ENCODE assay signal across 26 mouse cellular contexts in genomic region chrX:141249636-141250035, GRCm38 (mm10).
DNase-seq lines count a peak whose midpoint lies in the region; ATAC-seq and TF ChIP-seq lines count a peak whose summit lies in the region.
"Had no signal": no experiment of that assay in that cellular context is flagged by ENCODE, and none has a peak within 500 bp of the region (broad histone marks: within the 10 kb centered on the region; RNA-seq: fewer than 3 reads in every experiment).

No protein-coding gene starts in this region.

- H3K4me3 ChIP-seq in CH12.LX (replicated peaks in 1 of 3; ENCODE audit: low read depth in 2 of 3, low read length in 2 of 3, poor library complexity in 1 of 3), result no peak overlapping the region
- no peak overlapping the region for H3K4me3 ChIP-seq in left cerebral cortex, adult 2 months
- H3K4me3 ChIP-seq: embryonic facial prominence, embryonic 12.5 days; embryonic facial prominence, embryonic 15.5 days; gastrocnemius, adult 2 months; heart, embryonic 12.5 days; heart, embryonic 15.5 days; hindbrain, embryonic 15.5 days had no signal

- no peak overlapping the region for H3K27ac ChIP-seq in CH12.LX (ENCODE audit: insufficient read depth, low read depth)
- no peak overlapping the region for H3K27ac ChIP-seq in left cerebral cortex, adult 2 months
- H3K27ac ChIP-seq: embryonic facial prominence, embryonic 12.5 days; embryonic facial prominence, embryonic 15.5 days; gastrocnemius, adult 2 months; heart, embryonic 15.5 days; hindbrain, embryonic 15.5 days had no signal

- no peaks in the 10 kb centered on the region for H3K36me3 ChIP-seq in CH12.LX (replicated peaks in 1 of 2; ENCODE audit: control insufficient read depth in 1 of 2, insufficient read depth in 1 of 2, low read length in 1 of 2)
- H3K36me3 ChIP-seq: embryonic facial prominence, embryonic 12.5 days; embryonic facial prominence, embryonic 15.5 days; heart, embryonic 12.5 days; heart, embryonic 15.5 days; hindbrain, embryonic 15.5 days had no signal

- TF ChIP-seq EP300 in CH12.LX (IDR thresholded peaks at IDR 0.05; ENCODE audit: low read length), result peak; percentile 89

- intact Hi-C loops in left cerebral cortex, adult 2 months (cut with DNase I), result no loop called here

- no peak for TF ChIP-seq CTCF in CH12.LX (conservative IDR thresholded peaks at IDR 0.05 in 1 of 2, IDR thresholded peaks at IDR 0.05 in 1 of 2; ENCODE audit: low read depth in 2 of 2, low read length in 2 of 2)
- no peak for TF ChIP-seq CTCF in left cerebral cortex, adult 2 months (IDR thresholded peaks at IDR 0.05)

- no peak for TF ChIP-seq RAD21 in CH12.LX (IDR thresholded peaks at IDR 0.05; ENCODE audit: low read depth, low read length)

- in situ Hi-C loops in CH12.LX (cut with MboI; ENCODE audit: low pct_ligation_motif_present, low pct_unique_long_range_greater_than_20kb, low sequenced_read_pairs), result no loop called here

- DNase-seq in kidney, adult 9 months, result peak; percentile 0
- no peak for DNase-seq in kidney, adult 11 months
- peak; percentile 48 for DNase-seq in CH12.LX (ENCODE audit: extremely low read depth)
- no peak for DNase-seq in spleen, postnatal 4 days (ENCODE audit: low spot score in 2 of 2)
- no peak for DNase-seq in left cerebral cortex, adult 2 months (ENCODE audit: extremely low spot score in 1 of 2, low spot score in 2 of 2)
- no peak for DNase-seq in left cerebral cortex, adult 8-10 months (ENCODE audit: low spot score in 2 of 2)
- DNase-seq: adrenal gland, adult 8-10 months; adrenal gland, postnatal 25 days; cerebellum, adult 18-20 months; cerebellum, adult 9-10 months; cerebellum, postnatal 14 days; forebrain, postnatal 0 days; gastrocnemius, adult 2 months; gastrocnemius, postnatal 14 days; heart, adult 18-20 months; heart, postnatal 10 days; heart, postnatal 36 days had no signal

- H3K27me3 ChIP-seq in CH12.LX (replicated peaks), result no peaks in the 10 kb centered on the region
- H3K27me3 ChIP-seq: embryonic facial prominence, embryonic 15.5 days; heart, embryonic 12.5 days; heart, embryonic 15.5 days; hindbrain, embryonic 15.5 days had no signal

- H3K4me1 ChIP-seq in CH12.LX (ENCODE audit: control insufficient read depth in 1 of 2, insufficient read depth in 2 of 2), result peaks cover 0 to 19% of the 10 kb centered on the region in 2 experiments; a peak in 2 of 4 replicates
- H3K4me1 ChIP-seq: embryonic facial prominence, embryonic 12.5 days; embryonic facial prominence, embryonic 15.5 days; heart, embryonic 12.5 days; heart, embryonic 15.5 days; hindbrain, embryonic 15.5 days had no signal

- dilution Hi-C loops in CH12.LX (cut with MboI; ENCODE audit: extremely low pct_ligation_motif_present, extremely low pct_unique_long_range_greater_than_20kb, low sequenced_read_pairs), result no loop called here

- no peaks in the 10 kb centered on the region for H3K9me3 ChIP-seq in CH12.LX (replicated peaks; ENCODE audit: low read length)
- H3K9me3 ChIP-seq: embryonic facial prominence, embryonic 12.5 days; embryonic facial prominence, embryonic 15.5 days; heart, embryonic 12.5 days; heart, embryonic 15.5 days; hindbrain, embryonic 15.5 days had no signal

- no peak for TF ChIP-seq POLR2A in CH12.LX (IDR thresholded peaks at IDR 0.05; ENCODE audit: low read depth, low read length)

- no peak overlapping the region for H3K9ac ChIP-seq in CH12.LX (ENCODE audit: insufficient read depth, low read depth)
- H3K9ac ChIP-seq: embryonic facial prominence, embryonic 12.5 days; embryonic facial prominence, embryonic 15.5 days; forebrain, postnatal 0 days; heart, embryonic 12.5 days; heart, embryonic 15.5 days; hindbrain, embryonic 15.5 days had no signal

- no peak overlapping the region for H3K4me2 ChIP-seq in CH12.LX (ENCODE audit: insufficient read depth, low read depth, poor library complexity, severe bottlenecking)
- H3K4me2 ChIP-seq: embryonic facial prominence, embryonic 12.5 days; embryonic facial prominence, embryonic 15.5 days; heart, embryonic 12.5 days; heart, embryonic 15.5 days; hindbrain, embryonic 15.5 days had no signal

- no peaks in the 10 kb centered on the region for H3K79me2 ChIP-seq in CH12.LX (replicated peaks; ENCODE audit: control insufficient read depth, extremely low read depth, insufficient read depth, poor library complexity, severe bottlenecking)

- peak; percentile 49 to 62; a peak in 3 of 4 replicates for ATAC-seq in hematopoietic stem cell, adult 5-6 weeks (replicated peaks in 1 of 2; ENCODE audit: insufficient read depth in 1 of 2, low FRiP score in 2 of 2, low TSS enrichment in 1 of 2, low read depth in 1 of 2, poor library complexity in 2 of 2, severe bottlenecking in 2 of 2)
- ATAC-seq: activated CD4-positive, CD25-positive, alpha-beta regulatory T cell, adult 4 months; CD4-positive, CD25-positive, alpha-beta regulatory T cell, adult 4 months; forebrain, embryonic 14.5 days; forebrain, postnatal 0 days had no signal

TF ChIP-seq in CH12.LX, 34 proteins besides CTCF, POLR2A, EP300 and RAD21:
- 0 out of 2 replicates have a peak, but pooled peaks have one; percentile 31 for TF ChIP-seq JUN (IDR thresholded peaks at IDR 0.05; ENCODE audit: insufficient read depth, low read depth, low read length)
- peak; percentile 84 for TF ChIP-seq IRF4 (IDR thresholded peaks at IDR 0.05; ENCODE audit: low read depth, low read length)
- 0 out of 2 replicates have a peak, but pooled peaks have one; percentile 17 for TF ChIP-seq ETS1 (conservative IDR thresholded peaks at IDR 0.05; ENCODE audit: low read depth, low read length)
- TF ChIP-seq GABPA (IDR thresholded peaks at IDR 0.05; ENCODE audit: insufficient replicate concordance, low read depth, low read length), result no peak
- TF ChIP-seq KAT2A (IDR thresholded peaks at IDR 0.05; ENCODE audit: insufficient replicate concordance, low read length), result no peak
- TF ChIP-seq BHLHE40 (IDR thresholded peaks at IDR 0.05; ENCODE audit: low read depth, low read length), result peak; percentile 35; the same call in 1 of the 2 replicates
- no peak for TF ChIP-seq ELF1 (IDR thresholded peaks at IDR 0.05; ENCODE audit: low read depth, low read length)
- TF ChIP-seq MAX (IDR thresholded peaks at IDR 0.05; ENCODE audit: low read length), result no peak
- TF ChIP-seq SMC3 (IDR thresholded peaks at IDR 0.05; ENCODE audit: low read depth, low read length), result no peak
- no peak for TF ChIP-seq SIN3A (IDR thresholded peaks at IDR 0.05; ENCODE audit: low read length)
- TF ChIP-seq JUND (conservative IDR thresholded peaks at IDR 0.05; ENCODE audit: low read depth, low read length), result peak; percentile 53; the same call in 1 of the 2 replicates
- TF ChIP-seq CHD1 (IDR thresholded peaks at IDR 0.05; ENCODE audit: low read depth, low read length), result no peak
- TF ChIP-seq MXI1 (IDR thresholded peaks at IDR 0.05; ENCODE audit: low read depth, low read length), result no peak
- TF ChIP-seq MAFK (IDR thresholded peaks at IDR 0.05; ENCODE audit: insufficient replicate concordance, low read length), result peak; percentile 60; the same call in 1 of the 2 replicates
- TF ChIP-seq MEF2A (IDR thresholded peaks at IDR 0.05; ENCODE audit: borderline replicate concordance, low read depth, low read length), result 0 out of 2 replicates have a peak, but pooled peaks have one; percentile 37

Comparison
In these comparisons a context has a peak if more than half of its experiments do, and no peak if none do; other contexts are left out.
1. DNase-seq: peak in kidney, adult 9 months (single experiment) and CH12.LX (single experiment); none in kidney, adult 11 months (single experiment), spleen, postnatal 4 days (0 of 2), left cerebral cortex, adult 2 months (0 of 2) and left cerebral cortex, adult 8-10 months (0 of 2).